Mouse (Mus musculus) liver, embryonic 14.5 days (tissue): Measurements from ENCODE around the gene 2300002M23Rik.

Experiments
- CTCF ChIP-seq: IDR thresholded peaks from 2 replicates; pipeline ENCODE4 v1.5.1; 2016; ENCODE audit warnings: antibody characterized with exemption, low read depth, control low read depth
- EP300 ChIP-seq: IDR thresholded peaks from 2 replicates; pipeline ENCODE4 v1.6.1; 2016; ENCODE audit warnings: antibody characterized with exemption, low read depth

GRCm38 (mm10) chr17:35594456-35594855 is 27.2 kb downstream of the 2300002M23Rik start:
- no peak for TF ChIP-seq CTCF
- TF ChIP-seq EP300, result no peak
